Mouse (Mus musculus) hindbrain, postnatal 0 days (tissue): Measurements from ENCODE around the gene H6pd. TPM values are rescaled to one million over a fixed set of nuclear protein-coding genes. Genes with fewer than 3 reads are reported as not detected.

Experiments
- ATAC-seq: fragments of 200-750 bp; cut with Nextera tagmentation; 2 replicates; pipeline ENCODE4 v1.8.0; 2017; ENCODE audit warnings: mild to moderate bottlenecking, moderate TSS enrichment, moderate library complexity
- DNase-seq: peaks from one replicate; pipeline ENCODE4 v3.0.0-alpha.2; 2015; ENCODE audit warnings: low spot score
- H3K27ac ChIP-seq: fragments of 300-500 bp; sonication (generic); 2 replicates; pipeline ENCODE4 v1.5.1; 2014; ENCODE audit warnings: mild to moderate bottlenecking
- H3K27me3 ChIP-seq: fragments of 300-500 bp; sonication (generic); 2 replicates; pipeline ENCODE4 v1.6.1; 2014; ENCODE audit warnings: low read length, mixed read lengths; ENCODE audit not compliant: insufficient read depth
- H3K36me3 ChIP-seq: fragments of 300-500 bp; sonication (generic); 2 replicates; pipeline ENCODE4 v1.6.1; 2014; ENCODE audit warnings: low read length, mixed read lengths; ENCODE audit not compliant: insufficient read depth
- H3K4me1 ChIP-seq: fragments of 300-500 bp; sonication (generic); 2 replicates; pipeline ENCODE4 v1.6.1; 2014; ENCODE audit warnings: antibody characterized with exemption, low read length, mixed read lengths; ENCODE audit not compliant: insufficient read depth
- H3K4me2 ChIP-seq: fragments of 300-500 bp; sonication (generic); 2 replicates; pipeline ENCODE4 v1.6.1; 2014; ENCODE audit warnings: low read depth, mild to moderate bottlenecking, low read length, moderate library complexity, mixed read lengths
- H3K4me3 ChIP-seq: fragments of 300-500 bp; sonication (generic); 2 replicates; pipeline ENCODE4 v1.5.1; 2014; ENCODE audit warnings: low read length
- H3K9ac ChIP-seq: fragments of 300-500 bp; sonication (generic); replicated peaks from 2 replicates; pipeline ENCODE4 v1.6.1; 2014; ENCODE audit warnings: mild to moderate bottlenecking, low read length, moderate library complexity, mixed read lengths
- H3K9me3 ChIP-seq: fragments of 300-500 bp; sonication (generic); 2 replicates; pipeline ENCODE4 v1.6.1; 2016; ENCODE audit warnings: low read length, mixed read lengths
- CTCF ChIP-seq: IDR thresholded peaks from 2 replicates; pipeline ENCODE4 v1.5.1; 2016; ENCODE audit warnings: antibody characterized with exemption, control low read depth, low read depth
- WGBS: fragments of 180-500 bp; shearing (Covaris S2); extraction: QIAGEN DNeasy Blood & Tissue Kit; methylation state at CpG from one replicate; pipeline ENCODE4 v1.1.7; 2014; 5-methylcytosine and 5-hydroxymethylcytosine counted together
- polyA plus RNA-seq: library from polyadenylated mRNA; unstranded; fragments of >200 nt; fragmentation: Nextera tagmentation; extraction: Ambion mirVana; gene quantifications from 2 replicates; pipeline ENCODE4 v1.2.1, GENCODE M21; 2015
- total RNA-seq: library from RNA; depleted of rRNA; stranded (reverse); fragments of >200 nt; gene quantifications from 2 replicates; pipeline ENCODE4 v1.2.3, GENCODE M21; 2014

The H6pd gene
- total and polyA plus RNA-seq, 2 experiments from 2014 or later, result 3.0 to 16.9 TPM

- no peak for TF ChIP-seq CTCF
- no peaks in the 10 kb centered on the region for H3K27me3 ChIP-seq
- DNase-seq (no peak), ATAC-seq (no peak)
- H3K4me3 ChIP-seq, result no peak overlapping the region
- WGBS, result 92% methylated on average over 23 of the region's 23 CpGs
- no peak overlapping the region for H3K9ac ChIP-seq
- no peaks in the 10 kb centered on the region for H3K9me3 ChIP-seq
- no peaks in the 10 kb centered on the region; the same call in 1 of the 2 replicates for H3K36me3 ChIP-seq
- H3K4me1 ChIP-seq, result peaks cover 8% of the 10 kb centered on the region
- H3K27ac ChIP-seq, result no peak overlapping the region
- H3K4me2 ChIP-seq, result no peak overlapping the region
Measured at GRCm38 (mm10) chr4:149983921-149984645, 24.7 kb downstream of the H6pd start.

- H3K9me3 ChIP-seq, result no peaks in the 10 kb centered on the region
- no peak overlapping the region for H3K27ac ChIP-seq
- H3K4me2 ChIP-seq, result no peak overlapping the region
- no peaks in the 10 kb centered on the region for H3K27me3 ChIP-seq
- no peak for ATAC-seq
- TF ChIP-seq CTCF, result no peak
- no peak overlapping the region for H3K4me3 ChIP-seq
- H3K36me3 ChIP-seq, result no peaks in the 10 kb centered on the region; the same call in 1 of the 2 replicates
- no peak overlapping the region for H3K9ac ChIP-seq
- H3K4me1 ChIP-seq, result peaks cover 14% of the 10 kb centered on the region
- DNase-seq, result no peak
- WGBS, result 84% methylated on average over 15 of the region's 15 CpGs
Measured at GRCm38 (mm10) chr4:149982154-149982553, 26.7 kb downstream of the H6pd start.

GRCm38 (mm10) chr4:149979819-149980308 is 29.0 kb downstream of the H6pd start:
- peak; percentile 60 for ATAC-seq
- no peaks in the 10 kb centered on the region; the same call in 1 of the 2 replicates for H3K36me3 ChIP-seq
- H3K4me3 ChIP-seq, result no peak overlapping the region
- peak; percentile 87 for DNase-seq
- peak overlapping the region; percentile 42 for H3K4me2 ChIP-seq
- H3K9me3 ChIP-seq, result no peaks in the 10 kb centered on the region
- peaks cover 14% of the 10 kb centered on the region for H3K4me1 ChIP-seq
- WGBS, result 3% methylated on average over 12 of the region's 12 CpGs
- peak; percentile 97 for TF ChIP-seq CTCF
- H3K9ac ChIP-seq, result no peak overlapping the region
- no peak overlapping the region for H3K27ac ChIP-seq
- no peaks in the 10 kb centered on the region for H3K27me3 ChIP-seq

DNA sequence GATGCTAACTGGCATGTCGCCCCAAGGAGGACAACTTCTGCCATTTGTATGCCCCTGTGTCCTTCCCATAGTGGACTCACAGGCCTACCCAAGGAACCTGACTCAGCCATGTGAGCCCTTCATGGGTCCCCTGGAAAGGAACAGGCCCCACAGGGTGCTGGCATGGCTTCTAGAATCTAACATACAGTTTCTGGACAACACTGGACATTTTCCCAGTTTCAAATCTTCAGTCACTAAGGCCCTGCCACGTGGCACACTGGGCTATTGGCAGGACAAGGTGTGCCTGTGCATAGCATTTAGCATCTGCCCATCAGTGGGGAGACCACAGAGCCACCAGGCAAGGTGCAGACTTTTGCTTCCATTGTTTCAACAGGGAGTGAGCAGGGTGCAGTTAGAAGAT is 30.0 kb downstream of the H6pd start:
- DNase-seq, result no peak
- 69% methylated on average over 2 of the region's 2 CpGs for whole genome bisulfite sequencing
- TF ChIP-seq CTCF, result no peak
- Histone ChIP-seq H3K27ac (no peak overlapping the region), H3K4me3 (no peak overlapping the region), H3K4me2 (no peak overlapping the region), H3K9ac (no peak overlapping the region), H3K4me1 (peaks cover 14% of the 10 kb centered on the region), H3K27me3 (no peaks in the 10 kb centered on the region), H3K36me3 (no peaks in the 10 kb centered on the region; the same call in 1 of the 2 replicates), H3K9me3 (no peaks in the 10 kb centered on the region)
- ATAC-seq, result no peak

GRCm38 (mm10) chr4:149977801-149978544 is 30.9 kb downstream of the H6pd start:
- no peak for TF ChIP-seq CTCF
- H3K9me3 ChIP-seq, result no peaks in the 10 kb centered on the region
- ATAC-seq (peak; percentile 19; the same call in 1 of the 2 replicates), DNase-seq (peak; percentile 74)
- H3K27ac ChIP-seq, result peak overlapping the region; percentile 56; the same call in 1 of the 2 replicates
- no peaks in the 10 kb centered on the region for H3K27me3 ChIP-seq
- no peaks in the 10 kb centered on the region; the same call in 1 of the 2 replicates for H3K36me3 ChIP-seq
- no peak overlapping the region for H3K4me2 ChIP-seq
- peaks cover 14% of the 10 kb centered on the region for H3K4me1 ChIP-seq
- no peak overlapping the region for H3K9ac ChIP-seq
- H3K4me3 ChIP-seq, result no peak overlapping the region
- WGBS, result 33% methylated on average over 17 of the region's 17 CpGs

DNA sequence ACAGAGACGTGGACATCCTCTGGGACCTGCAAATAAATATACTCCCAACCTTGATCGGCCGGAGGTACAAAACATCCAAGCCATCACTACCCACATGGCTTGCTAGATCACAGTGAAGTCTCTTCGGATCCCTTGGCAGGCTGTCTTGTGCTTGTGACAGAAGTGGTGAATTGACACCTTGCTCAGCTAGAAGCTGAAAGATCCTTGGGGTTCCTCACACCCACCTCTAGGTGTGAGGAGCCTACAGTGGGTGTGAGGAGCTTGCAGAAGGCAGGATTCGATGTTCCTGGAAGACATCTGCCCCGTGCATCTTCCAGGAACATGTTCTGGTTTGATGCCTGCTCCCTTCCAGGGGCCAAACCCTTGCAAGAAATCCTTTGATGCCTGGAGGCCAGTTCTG is 31.6 kb downstream of the H6pd start:
- Histone ChIP-seq H3K9me3 (no peaks in the 10 kb centered on the region), H3K4me2 (no peak overlapping the region), H3K36me3 (no peaks in the 10 kb centered on the region; the same call in 1 of the 2 replicates), H3K4me3 (no peak overlapping the region), H3K27ac (peak overlapping the region; percentile 56; the same call in 1 of the 2 replicates), H3K9ac (no peak overlapping the region), H3K27me3 (no peaks in the 10 kb centered on the region), H3K4me1 (peaks cover 14% of the 10 kb centered on the region)
- ATAC-seq (no peak), DNase-seq (no peak)
- WGBS, result 74% methylated on average over 6 of the region's 6 CpGs
- no peak for TF ChIP-seq CTCF
